Mouse (Mus musculus) frontal cortex, postnatal 25 days (tissue): ENCODE data around the gene 4930579F01Rik.

Source experiments
- DNase-seq, 2 experiments: peaks; one replicate each; pipeline ENCODE4 v3.0.0; 2022; ENCODE audit warnings: low spot score in 2 of 2

The 4930579F01Rik gene

GRCm38 (mm10) chr3:138193683-138194302 lies at the start of gene 4930579F01Rik:
Gene 4930579F01Rik (minus strand): TSS chr3:138193825.
- DNase-seq, result no peak

- no peak for DNase-seq
Observed at GRCm38 (mm10) chr3:138242933-138243332, 49.3 kb upstream of the 4930579F01Rik start.

GRCm38 (mm10) chr3:138242021-138242726 lies 48.5 kb upstream of the 4930579F01Rik start:
- no peak for DNase-seq

- DNase-seq, result no peak
Observed at GRCm38 (mm10) chr3:138241371-138241770, 47.7 kb upstream of the 4930579F01Rik start.

DNA sequence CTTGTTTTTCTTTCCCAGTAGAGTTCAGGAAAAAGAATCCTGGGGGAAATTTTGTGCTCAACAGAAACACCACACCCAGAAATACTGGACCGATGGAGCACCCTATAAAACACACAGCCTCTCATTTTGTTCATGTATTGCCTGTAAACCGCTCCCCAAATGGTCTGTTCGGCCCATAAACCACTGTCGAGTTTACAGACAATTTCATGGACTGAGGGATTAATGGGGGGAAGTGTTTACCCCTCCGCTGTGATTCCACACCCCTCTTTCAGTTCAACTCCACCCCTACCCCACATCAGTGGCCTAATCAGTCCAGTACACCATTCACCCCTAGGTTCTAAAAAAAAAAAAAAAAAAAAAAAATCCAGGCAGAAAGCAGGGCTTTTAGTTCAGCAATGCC lies 47.3 kb upstream of the 4930579F01Rik start:
- no peak for DNase-seq

DNA sequence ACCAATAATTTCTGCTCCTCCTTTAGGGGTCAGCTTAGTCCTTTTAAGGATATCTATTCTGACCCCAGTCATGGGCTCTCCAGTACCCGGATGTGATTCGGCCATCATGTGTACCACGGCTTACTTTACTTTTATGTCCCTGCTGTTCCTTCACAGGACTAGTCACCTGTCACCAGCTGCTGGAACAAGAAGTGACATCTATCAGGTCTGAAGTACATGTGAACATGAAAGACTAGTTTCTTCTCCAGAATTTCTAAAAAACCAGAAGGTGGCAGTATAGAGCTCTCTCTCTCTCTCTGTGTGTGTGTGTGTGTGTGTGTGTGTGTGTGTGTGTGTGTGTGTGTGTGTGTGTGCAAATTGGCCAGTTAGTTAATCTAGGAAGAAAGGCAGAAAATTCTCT lies 46.8 kb upstream of the 4930579F01Rik start:
- no peak for DNase-seq

DNA sequence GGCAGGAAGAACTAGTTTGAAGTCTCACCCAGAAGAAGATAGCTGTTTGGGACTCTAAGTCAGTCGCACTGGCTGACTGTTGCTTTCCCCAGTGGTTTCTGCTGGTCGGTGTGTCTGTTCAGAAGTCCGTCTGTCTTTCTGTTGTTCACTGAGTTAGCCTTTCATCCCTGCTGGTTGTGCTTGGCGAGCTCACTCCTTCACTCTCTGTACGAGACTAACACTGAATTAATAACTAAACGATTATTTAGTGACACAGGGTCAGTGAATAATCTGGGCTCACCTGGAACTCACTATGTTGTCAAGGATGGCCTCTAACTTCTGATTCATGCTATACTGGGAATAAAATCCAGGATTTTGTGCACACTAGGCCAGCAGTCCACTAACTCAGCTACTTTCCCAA lies 45.8 kb upstream of the 4930579F01Rik start:
- no peak for DNase-seq

DNA sequence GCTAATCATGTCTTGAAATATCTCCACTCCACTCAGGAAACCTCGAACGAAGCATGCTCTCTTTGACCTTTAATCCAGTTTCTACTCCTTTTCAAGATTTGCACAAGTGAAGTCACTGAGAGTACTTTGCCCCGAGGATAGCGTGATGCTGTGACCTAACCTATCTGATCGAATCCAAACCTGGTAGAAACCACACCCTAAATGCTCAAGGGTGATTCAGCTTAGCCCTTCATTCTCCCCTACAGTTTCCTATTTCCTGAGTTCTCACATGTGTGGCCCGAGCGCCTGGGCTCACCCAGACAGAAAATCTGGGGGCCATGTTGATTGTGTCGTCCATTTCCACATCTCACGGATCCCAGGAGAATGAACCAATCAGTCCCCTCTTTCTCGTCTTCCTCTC lies 44.4 kb upstream of the 4930579F01Rik start:
- no peak for DNase-seq

DNA sequence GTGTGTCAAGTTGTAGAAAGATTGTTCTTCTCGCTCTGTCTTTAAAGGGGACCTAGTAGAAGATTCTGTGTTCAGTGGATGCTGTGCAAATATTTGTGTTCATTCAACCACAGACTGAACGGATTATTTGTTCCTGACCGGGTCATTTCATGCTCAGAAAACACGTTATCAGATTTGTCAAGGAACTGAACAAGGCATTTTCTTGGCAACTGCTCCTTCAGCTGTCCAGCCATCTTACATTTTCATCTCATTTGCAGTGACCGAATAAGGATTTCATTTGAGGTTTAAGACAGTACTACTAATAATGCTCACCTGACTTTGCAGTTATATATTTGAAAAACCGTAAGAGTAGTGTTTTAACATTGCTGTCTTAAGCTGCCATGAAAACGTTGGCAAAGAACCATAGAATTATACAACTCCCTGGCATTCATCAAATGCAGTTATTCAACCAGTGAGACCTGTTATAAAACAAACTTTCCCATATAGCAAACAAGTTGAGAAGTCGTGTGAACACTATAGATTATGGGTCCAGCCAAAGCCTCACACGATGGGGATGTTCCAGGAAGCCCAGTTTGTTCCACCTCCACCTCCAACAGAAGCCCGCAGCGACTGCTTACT lies 43.0 kb upstream of the 4930579F01Rik start:
- DNase-seq, result no peak

- no peak for DNase-seq
Observed at GRCm38 (mm10) chr3:138231531-138231930, 37.9 kb upstream of the 4930579F01Rik start.

DNA sequence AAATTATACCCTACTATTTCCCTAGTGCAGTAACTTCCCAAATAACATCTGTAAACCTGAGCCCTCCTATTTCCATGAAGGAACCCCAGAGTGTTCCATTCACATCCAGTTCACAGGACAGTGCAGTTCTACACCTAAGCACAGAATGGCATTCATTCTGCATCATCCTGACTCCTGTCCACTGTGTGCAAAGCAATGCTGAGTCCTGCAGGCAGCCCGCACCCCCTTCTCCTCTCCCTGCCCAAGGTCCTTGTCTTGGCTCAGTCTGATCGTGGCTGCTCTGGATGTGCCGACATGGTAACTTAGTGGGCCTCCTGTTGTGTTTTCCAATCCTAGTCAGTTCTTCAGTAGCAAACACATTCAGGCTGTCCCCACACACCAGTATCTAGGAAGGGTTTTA lies 36.6 kb upstream of the 4930579F01Rik start:
- DNase-seq, result no peak

- no peak for DNase-seq
Observed at GRCm38 (mm10) chr3:138229448-138229847, 35.8 kb upstream of the 4930579F01Rik start.

DNA sequence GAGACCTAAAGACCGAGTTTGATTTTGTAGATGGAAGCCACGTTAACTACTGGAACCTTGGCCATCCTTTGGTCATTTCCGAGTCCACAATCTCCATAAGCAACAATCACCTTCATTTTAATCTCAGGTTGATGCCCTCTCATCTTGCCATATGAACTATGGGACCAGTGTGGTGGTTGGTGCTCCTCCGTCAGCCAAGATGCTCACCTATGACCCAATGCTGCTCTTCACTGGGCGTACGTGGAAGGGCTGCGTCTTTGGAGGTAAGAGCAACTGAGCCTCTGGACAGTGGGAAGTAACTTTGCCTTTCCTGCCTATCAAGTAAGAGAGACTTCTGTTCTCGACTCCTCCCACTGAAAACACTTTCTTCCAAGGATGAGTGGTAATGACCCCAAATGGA lies 34.2 kb upstream of the 4930579F01Rik start:
- no peak for DNase-seq

- DNase-seq, result no peak
Observed at GRCm38 (mm10) chr3:138227082-138227481, 33.5 kb upstream of the 4930579F01Rik start.

DNA sequence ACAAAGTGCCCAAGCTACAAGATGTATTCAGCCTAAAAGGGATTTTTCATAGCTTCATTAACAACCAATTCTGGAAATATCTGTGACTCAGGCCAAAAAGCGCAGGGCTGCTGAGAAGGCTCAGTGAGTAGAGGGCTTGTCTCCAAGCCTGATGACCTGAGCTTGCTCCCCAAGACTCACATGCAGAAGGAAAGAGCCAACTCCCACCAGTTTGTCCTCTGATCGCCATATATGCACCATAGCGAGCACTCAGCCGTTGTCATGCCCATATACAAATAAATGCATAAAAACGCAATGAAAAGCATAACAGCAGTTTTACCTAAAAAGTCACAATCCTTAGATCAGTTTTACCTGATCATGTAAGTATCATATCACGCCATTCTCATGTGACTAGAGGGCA lies 32.9 kb upstream of the 4930579F01Rik start:
- no peak for DNase-seq

DNA sequence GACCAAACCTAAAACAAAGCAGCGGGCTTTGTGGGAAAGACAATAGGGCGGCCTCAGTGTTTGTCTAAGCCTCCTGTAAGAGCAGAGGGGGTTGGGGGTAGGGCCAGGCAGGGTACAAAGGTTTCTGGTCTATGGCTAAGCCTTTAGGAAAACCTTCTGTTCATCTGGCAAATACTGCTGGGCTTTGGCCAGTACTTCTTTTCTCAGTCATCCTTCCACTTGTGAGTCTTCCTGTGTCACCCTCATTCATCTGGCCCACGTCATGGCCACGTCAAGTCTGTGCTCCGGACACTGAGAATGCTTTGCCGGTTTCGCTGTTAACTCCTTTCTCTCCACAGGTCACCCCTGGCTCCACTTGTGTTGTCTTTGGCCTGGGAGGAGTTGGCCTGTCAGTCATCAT lies 32.2 kb upstream of the 4930579F01Rik start:
- DNase-seq, result no peak

DNA sequence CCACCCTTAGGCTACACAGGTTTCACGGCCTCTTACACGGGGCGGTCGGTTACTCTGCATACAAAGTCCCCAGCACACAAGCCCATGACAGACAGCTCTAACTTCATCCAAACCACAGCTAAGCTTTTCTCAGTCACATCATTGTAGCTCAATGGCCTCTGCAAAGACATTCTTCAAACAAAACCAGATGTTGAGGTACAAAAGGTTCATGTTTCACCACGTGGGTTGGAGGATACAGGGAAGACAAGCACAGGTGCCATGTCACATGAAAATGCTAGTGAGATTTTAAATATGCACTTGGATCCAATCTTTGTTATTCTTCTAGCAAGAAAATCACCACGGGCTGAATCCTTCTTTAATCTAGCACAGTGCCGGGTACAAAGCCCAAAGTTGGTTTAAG lies 31.7 kb upstream of the 4930579F01Rik start:
- no peak for DNase-seq

DNA sequence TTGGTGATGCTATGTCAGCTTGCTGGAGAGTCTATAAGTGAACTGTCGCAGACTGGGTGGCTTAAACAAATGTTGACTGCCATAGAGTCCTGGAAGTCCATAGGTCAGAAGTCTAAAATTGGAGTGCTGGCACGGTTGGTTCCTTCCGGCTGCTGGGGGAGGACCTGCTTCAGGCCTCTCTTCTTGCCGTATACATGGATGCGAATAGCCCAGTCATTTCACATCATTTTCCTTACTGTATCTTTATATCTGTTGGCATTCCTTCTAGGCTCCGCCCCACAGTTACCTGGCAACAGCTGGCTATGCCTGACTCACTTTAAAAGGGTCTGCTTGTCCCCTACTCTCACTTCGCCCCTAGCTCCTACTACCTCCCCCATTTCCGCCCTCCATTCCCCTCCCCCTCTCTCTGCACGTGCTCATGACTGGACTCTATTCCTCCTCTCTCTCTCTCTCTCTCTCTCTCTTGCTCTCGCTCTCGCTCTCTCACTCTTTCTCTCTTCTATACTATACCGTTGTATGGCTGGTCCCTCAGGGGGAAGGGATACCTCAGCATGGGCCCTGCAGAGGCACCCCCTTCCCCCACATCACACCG lies 30.8 kb upstream of the 4930579F01Rik start:
- no peak for DNase-seq

GRCm38 (mm10) chr3:138222952-138223351 lies 29.3 kb upstream of the 4930579F01Rik start:
- DNase-seq, result peak in 1 of 2 experiments; percentile 17

DNA sequence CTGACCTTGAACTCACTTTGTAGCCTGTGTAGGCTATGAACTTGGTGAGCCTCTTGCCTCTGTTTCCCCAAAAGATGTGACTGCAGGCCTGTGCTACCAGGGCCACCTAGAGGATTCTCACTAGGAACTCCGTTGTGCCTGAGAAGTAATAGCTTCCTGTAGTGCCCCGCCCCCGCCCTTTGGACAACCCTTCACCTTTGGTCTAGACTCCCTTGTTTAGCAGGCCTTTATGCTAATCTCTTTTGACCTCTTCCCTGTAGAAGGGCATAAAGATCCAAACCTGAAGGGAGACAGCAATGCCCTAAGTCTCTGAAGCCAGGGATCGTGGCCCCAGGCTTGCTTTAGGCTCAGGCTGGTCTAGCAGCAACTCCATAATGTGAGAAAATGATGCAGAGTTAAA lies 28.9 kb upstream of the 4930579F01Rik start:
- DNase-seq, result no peak

DNA sequence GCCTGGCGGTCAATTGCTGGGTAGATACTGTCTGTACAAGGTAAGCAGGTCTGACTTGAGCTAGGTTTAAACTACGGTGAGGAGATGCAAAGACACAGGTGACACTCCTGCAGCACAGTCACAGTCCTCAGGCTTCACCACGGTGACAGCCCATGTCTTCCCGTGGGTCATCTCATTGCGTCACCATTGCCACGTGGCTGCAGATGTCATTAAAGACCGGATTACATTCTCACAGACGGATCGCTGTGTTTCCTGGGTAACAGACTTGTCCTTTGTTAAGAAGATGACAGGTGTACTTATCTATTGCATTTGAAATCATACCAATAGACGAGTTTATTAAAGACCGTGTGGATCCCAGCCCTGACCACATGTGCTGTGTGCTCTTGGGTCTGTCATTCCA lies 27.5 kb upstream of the 4930579F01Rik start:
- no peak for DNase-seq

DNA sequence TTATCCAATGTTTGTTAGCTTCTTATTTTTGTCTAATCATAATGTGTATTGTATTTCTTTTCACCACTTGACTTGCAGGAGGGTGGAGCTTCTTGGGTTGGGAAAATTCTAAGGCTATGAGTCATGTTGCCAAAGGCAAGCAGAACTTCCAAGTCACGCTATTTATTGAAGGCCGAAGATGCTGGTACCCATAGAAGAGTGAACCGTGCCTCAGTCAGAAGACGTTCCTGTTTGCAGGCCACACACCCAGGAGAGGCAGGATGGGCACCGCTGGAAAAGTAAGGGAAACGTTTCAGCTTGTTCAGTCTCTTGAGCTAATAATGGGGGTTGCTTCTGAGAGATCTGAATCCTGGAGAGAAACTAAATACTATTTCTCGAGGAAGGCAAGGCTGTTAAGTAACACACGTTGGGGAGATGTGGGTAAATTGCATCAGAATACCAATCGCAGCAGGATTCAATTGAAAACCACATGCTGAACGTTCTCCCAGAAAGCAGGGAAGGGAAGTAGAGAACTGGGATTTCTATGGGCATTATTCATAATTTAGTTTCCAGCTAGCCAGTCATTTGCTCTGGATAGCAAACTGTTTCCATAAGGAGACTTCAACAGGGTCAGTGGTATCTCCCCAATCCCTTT lies 24.1 kb upstream of the 4930579F01Rik start, which contains the start of gene Adh7:
Gene Adh7 (plus strand): TSS at position 130 of the 634 bp plus-strand sequence.
- no peak for DNase-seq
